Mouse (Mus musculus) monocyte, adult 2 months (primary cell): Measurements from ENCODE around the gene Olfr138.

ENCODE experiments used
- DNase-seq, 2 experiments: peaks; one replicate each; pipeline ENCODE4 v3.0.0; 2022; ENCODE audit warnings: low spot score in 2 of 2, low read depth in 1 of 2

Olfr138 gene

GRCm38 (mm10) chr17:38260735-38261134 lies at the start of gene Olfr138:
Olfr138 (plus strand) TSS chr17:38261035.
- DNase-seq = no peak

GRCm38 (mm10) chr17:38307470-38307869 lies 46.6 kb downstream of the Olfr138 start, which contains the start of gene Olfr137:
Olfr137 (minus strand) TSS chr17:38307570.
- no peak for DNase-seq
